Mouse (Mus musculus): ENCODE results near the gene Lcp1.
"Not testable (repeated sequence)": the region's sequence is repeated elsewhere in the genome, so short reads cannot be mapped to it uniquely, and the experiment has no call there.

Lcp1 gene

GRCm38 (mm10) chr14:75130501-75131318, at the start of gene Lcp1, which contains the start of gene Lrrc63:
Gene Lcp1, plus strand, starts transcription at chr14:75131101.
Gene Lrrc63, minus strand, starts transcription at chr14:75130881.
- in situ Hi-C loops (cut with MseI, MboI) = no loop called here

GRCm38 (mm10) chr14:75102956-75103355, 27.9 kb upstream of the Lcp1 start:
- in situ Hi-C loops (cut with MseI, MboI) = no loop called here

GRCm38 (mm10) chr14:75121658-75122057, 9.2 kb upstream of the Lcp1 start:
- in situ Hi-C loops (cut with MseI, MboI) = no loop called here

- in situ Hi-C loops (cut with MseI, MboI) = no loop called here
Observed at GRCm38 (mm10) chr14:75131324-75131935, 529 bp downstream of the Lcp1 start.

GRCm38 (mm10) chr14:75136119-75136966, 5.4 kb downstream of the Lcp1 start:
- in situ Hi-C loops (cut with MseI, MboI) = no loop called here

GRCm38 (mm10) chr14:75138503-75138902, 7.6 kb downstream of the Lcp1 start:
- in situ Hi-C loops (cut with MseI, MboI) = no loop called here

GRCm38 (mm10) chr14:75139225-75139624, 8.3 kb downstream of the Lcp1 start:
- in situ Hi-C loops (cut with MseI, MboI) = no loop called here

GRCm38 (mm10) chr14:75147706-75148105, 16.8 kb downstream of the Lcp1 start:
- in situ Hi-C loops (cut with MseI, MboI) = not testable (repeated sequence)

GRCm38 (mm10) chr14:75148229-75148628, 17.3 kb downstream of the Lcp1 start:
- in situ Hi-C loops (cut with MseI, MboI) = no loop called here

GRCm38 (mm10) chr14:75150653-75151052, 19.8 kb downstream of the Lcp1 start:
- in situ Hi-C loops (cut with MseI, MboI) = no loop called here

GRCm38 (mm10) chr14:75151146-75151545, 20.2 kb downstream of the Lcp1 start:
- in situ Hi-C loops (cut with MseI, MboI) = no loop called here

GRCm38 (mm10) chr14:75154481-75154880, 23.6 kb downstream of the Lcp1 start:
- in situ Hi-C loops (cut with MseI, MboI) = no loop called here

GRCm38 (mm10) chr14:75159375-75159774, 28.5 kb downstream of the Lcp1 start:
- in situ Hi-C loops (cut with MseI, MboI) = no loop called here

- in situ Hi-C loops (cut with MseI, MboI) = no loop called here
Observed at GRCm38 (mm10) chr14:75163866-75164265, 33.0 kb downstream of the Lcp1 start.

GRCm38 (mm10) chr14:75164345-75164744, 33.4 kb downstream of the Lcp1 start:
- in situ Hi-C loops (cut with MseI, MboI) = no loop called here

- in situ Hi-C loops (cut with MseI, MboI) = no loop called here
Observed at GRCm38 (mm10) chr14:75165574-75166131, 34.8 kb downstream of the Lcp1 start.

GRCm38 (mm10) chr14:75168501-75168900, 37.6 kb downstream of the Lcp1 start:
- in situ Hi-C loops (cut with MseI, MboI) = no loop called here

- in situ Hi-C loops (cut with MseI, MboI) = no loop called here
Observed at GRCm38 (mm10) chr14:75170546-75170945, 39.6 kb downstream of the Lcp1 start.

- in situ Hi-C loops (cut with MseI, MboI) = no loop called here
Observed at GRCm38 (mm10) chr14:75174296-75174695, 43.4 kb downstream of the Lcp1 start.

GRCm38 (mm10) chr14:75174731-75175555, 44.0 kb downstream of the Lcp1 start:
- in situ Hi-C loops (cut with MseI, MboI) = no loop called here

GRCm38 (mm10) chr14:75175781-75176180, 44.9 kb downstream of the Lcp1 start:
- in situ Hi-C loops (cut with MseI, MboI) = no loop called here

All from mouse trophoblast stem cell (cell line).